Mouse (Mus musculus): ENCODE measurements at regions not wholly inside any gene's neighbourhood (a gene's known extent, or its start where the extent isn't known, plus 50 kb on each side); places are given as distances from the start of the nearest gene placed in this dataset.

- 52% methylated on average over 8 of the region's 8 CpGs for WGBS
- no peak for TF ChIP-seq CTCF (IDR thresholded peaks at IDR 0.05; ENCODE audit: extremely low read depth, insufficient read length, insufficient replicate concordance, low read depth, low read length)
- no peak for TF ChIP-seq POLR2A (IDR thresholded peaks at IDR 0.05; ENCODE audit: low read depth, low read length)
- H3K36me3 ChIP-seq (ENCODE audit: control insufficient read depth, insufficient read depth, low read length): no peaks in the 10 kb centered on the region
- H3K27ac ChIP-seq (ENCODE audit: insufficient read depth, low read depth, low read length): no peak overlapping the region
- H3K27me3 ChIP-seq (ENCODE audit: control insufficient read depth, insufficient read depth, low read length): 0 out of 2 replicates have a peak, but pooled peaks cover 2% of the 10 kb centered on the region
- no peak overlapping the region for H3K4me3 ChIP-seq (ENCODE audit: low read depth, low read length)
- H3K4me1 ChIP-seq (ENCODE audit: control insufficient read depth, insufficient read depth, insufficient read length, low read length): no peaks in the 10 kb centered on the region
Observed at GRCm38 (mm10) chr4:45713046-45713706, 85.6 kb upstream of the Aldh1b1 start.

DNA sequence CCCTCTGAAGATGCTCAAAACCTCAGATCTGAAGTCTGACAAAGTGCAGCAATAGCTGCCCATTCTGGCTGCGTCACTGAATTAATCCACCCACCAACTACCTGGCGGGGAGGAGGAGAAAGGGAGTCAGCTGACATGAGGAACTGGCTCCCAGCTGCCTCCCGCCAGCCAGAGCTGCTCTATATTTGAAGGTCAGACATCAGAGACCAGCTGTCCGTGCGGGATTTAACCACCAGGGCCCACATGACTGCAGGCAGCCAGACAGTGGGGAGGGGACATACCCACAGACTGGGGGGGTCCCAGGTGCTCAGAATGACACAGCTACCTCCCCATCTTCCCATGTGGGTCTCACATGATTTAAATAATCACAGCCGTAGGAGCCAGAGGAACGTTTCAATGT lies 94.8 kb upstream of the Aldh1b1 start:
- H3K27ac ChIP-seq (ENCODE audit: insufficient read depth, low read depth, low read length): no peak overlapping the region
- no peaks in the 10 kb centered on the region for H3K4me1 ChIP-seq (ENCODE audit: control insufficient read depth, insufficient read depth, insufficient read length, low read length)
- H3K4me3 ChIP-seq (ENCODE audit: low read depth, low read length): no peak overlapping the region
- H3K27me3 ChIP-seq (ENCODE audit: control insufficient read depth, insufficient read depth, low read length): no peaks in the 10 kb centered on the region
- WGBS: 37% methylated on average over 7 of the region's 7 CpGs
- H3K36me3 ChIP-seq (ENCODE audit: control insufficient read depth, insufficient read depth, low read length): no peaks in the 10 kb centered on the region
- TF ChIP-seq POLR2A (IDR thresholded peaks at IDR 0.05; ENCODE audit: low read depth, low read length) (no peak), CTCF (IDR thresholded peaks at IDR 0.05; ENCODE audit: extremely low read depth, insufficient read length, insufficient replicate concordance, low read depth, low read length) (no peak)

DNA sequence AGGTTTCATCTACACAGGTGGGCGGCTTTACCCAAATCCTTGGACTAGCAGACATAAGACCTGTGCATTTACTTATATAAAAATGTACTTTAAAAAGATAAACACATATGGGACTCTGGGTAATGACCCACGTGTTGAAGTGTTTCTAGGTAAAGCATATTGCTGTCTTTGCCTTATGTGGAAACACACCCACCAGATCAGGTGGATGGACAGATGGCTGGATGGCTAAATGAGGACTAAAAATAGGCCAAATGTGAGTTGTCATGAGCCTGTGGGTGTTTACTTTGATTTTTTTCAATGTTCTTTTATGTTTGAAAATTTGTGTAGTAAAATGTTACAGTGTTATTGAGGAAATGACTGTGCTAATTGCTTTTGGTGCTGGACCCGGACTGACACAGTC lies 99.2 kb upstream of the Aldh1b1 start:
- H3K4me3 ChIP-seq (ENCODE audit: low read depth, low read length): no peak overlapping the region
- TF ChIP-seq CTCF (IDR thresholded peaks at IDR 0.05; ENCODE audit: extremely low read depth, insufficient read length, insufficient replicate concordance, low read depth, low read length): no peak
- TF ChIP-seq POLR2A (IDR thresholded peaks at IDR 0.05; ENCODE audit: low read depth, low read length): no peak
- 67% methylated on average over 3 of the region's 3 CpGs for WGBS
- H3K36me3 ChIP-seq (ENCODE audit: control insufficient read depth, insufficient read depth, low read length): no peaks in the 10 kb centered on the region
- H3K27me3 ChIP-seq (ENCODE audit: control insufficient read depth, insufficient read depth, low read length): no peaks in the 10 kb centered on the region
- no peaks in the 10 kb centered on the region for H3K4me1 ChIP-seq (ENCODE audit: control insufficient read depth, insufficient read depth, insufficient read length, low read length)
- no peak overlapping the region for H3K27ac ChIP-seq (ENCODE audit: insufficient read depth, low read depth, low read length)

GRCm38 (mm10) chr4:45695239-45695638 lies 103.6 kb upstream of the Aldh1b1 start:
- 9% methylated on average over 1 of the region's 1 CpGs for WGBS
- Histone ChIP-seq H3K4me3 (ENCODE audit: low read depth, low read length) (no peak overlapping the region), H3K27ac (ENCODE audit: insufficient read depth, low read depth, low read length) (no peak overlapping the region), H3K4me1 (ENCODE audit: control insufficient read depth, insufficient read depth, insufficient read length, low read length) (no peaks in the 10 kb centered on the region), H3K27me3 (ENCODE audit: control insufficient read depth, insufficient read depth, low read length) (no peaks in the 10 kb centered on the region), H3K36me3 (ENCODE audit: control insufficient read depth, insufficient read depth, low read length) (no peaks in the 10 kb centered on the region)
- TF ChIP-seq POLR2A (IDR thresholded peaks at IDR 0.05; ENCODE audit: low read depth, low read length): no peak
- TF ChIP-seq CTCF (IDR thresholded peaks at IDR 0.05; ENCODE audit: extremely low read depth, insufficient read length, insufficient replicate concordance, low read depth, low read length): no peak

DNA sequence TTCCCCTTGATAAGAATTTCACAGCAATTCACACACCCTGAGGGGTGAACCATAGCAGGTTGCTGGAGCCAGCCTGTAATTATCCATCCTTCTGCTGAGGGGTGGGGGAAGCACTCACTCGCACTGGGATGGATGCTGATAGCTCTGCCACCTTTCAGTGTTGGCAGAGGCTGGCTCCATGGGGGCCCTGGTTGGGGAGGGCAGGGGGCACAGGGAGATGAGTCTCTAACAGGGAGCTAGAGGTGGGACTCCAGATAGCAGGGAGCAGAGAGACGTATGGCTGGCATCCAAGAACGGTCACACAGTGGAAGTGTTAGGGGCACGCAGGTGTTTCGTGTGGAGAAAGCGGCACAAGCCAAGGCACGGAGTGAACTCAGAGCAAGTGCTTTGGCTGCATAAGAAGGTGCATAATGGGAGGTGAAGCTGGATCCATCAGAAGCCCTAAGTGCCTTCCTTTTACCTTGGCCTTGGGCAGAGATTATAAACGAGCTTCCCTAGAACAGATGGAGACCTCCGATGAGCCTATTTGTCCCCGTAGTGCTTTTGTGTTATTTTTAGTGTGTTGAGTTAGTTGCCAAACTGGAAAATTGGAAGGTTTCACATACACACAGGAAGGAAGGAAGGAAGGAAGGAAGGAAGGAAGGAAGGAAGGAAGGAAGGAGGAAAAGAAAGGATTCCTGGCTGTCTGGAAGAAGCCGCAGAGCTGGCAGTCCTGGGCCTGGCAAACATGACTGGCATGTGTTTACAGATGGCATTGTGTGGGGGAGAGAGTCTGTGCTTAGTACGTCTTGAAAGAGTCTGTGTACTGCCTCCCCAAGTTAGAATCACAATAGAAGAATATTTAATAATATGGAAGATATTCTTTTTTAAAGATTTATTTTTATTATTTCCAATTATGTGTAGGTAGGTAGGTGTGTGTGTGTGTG lies 108.6 kb upstream of the Aldh1b1 start:
- TF ChIP-seq CTCF (IDR thresholded peaks at IDR 0.05; ENCODE audit: extremely low read depth, insufficient read length, insufficient replicate concordance, low read depth, low read length): no peak
- no peak for TF ChIP-seq POLR2A (IDR thresholded peaks at IDR 0.05; ENCODE audit: low read depth, low read length)
- H3K36me3 ChIP-seq (ENCODE audit: control insufficient read depth, insufficient read depth, low read length): no peaks in the 10 kb centered on the region
- no peak overlapping the region for H3K27ac ChIP-seq (ENCODE audit: insufficient read depth, low read depth, low read length)
- WGBS: 57% methylated on average over 12 of the region's 12 CpGs
- no peak overlapping the region for H3K4me3 ChIP-seq (ENCODE audit: low read depth, low read length)
- H3K27me3 ChIP-seq (ENCODE audit: control insufficient read depth, insufficient read depth, low read length): no peaks in the 10 kb centered on the region
- H3K4me1 ChIP-seq (ENCODE audit: control insufficient read depth, insufficient read depth, insufficient read length, low read length): no peaks in the 10 kb centered on the region

DNA sequence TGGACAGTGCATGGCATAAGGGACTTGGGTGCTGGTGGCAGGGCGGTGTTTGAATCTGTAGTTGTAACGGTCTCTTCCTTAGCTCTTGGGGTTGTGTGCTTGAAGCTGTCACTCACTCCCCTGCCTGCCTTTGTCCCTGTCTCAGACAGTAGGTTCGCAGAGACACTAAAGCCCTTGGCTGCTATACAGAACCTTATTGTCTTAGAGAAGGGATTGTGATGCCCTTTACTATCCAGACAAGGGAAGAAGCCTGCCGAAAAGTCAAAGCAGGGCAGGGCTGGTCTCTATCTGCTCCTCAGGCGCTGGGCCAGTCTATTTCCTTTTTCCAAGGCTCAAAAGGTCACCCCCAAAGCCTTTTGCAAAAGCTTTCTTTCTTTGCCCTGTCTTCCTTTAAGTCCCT lies 109.2 kb upstream of the Aldh1b1 start:
- Histone ChIP-seq H3K27me3 (ENCODE audit: control insufficient read depth, insufficient read depth, low read length) (no peaks in the 10 kb centered on the region), H3K36me3 (ENCODE audit: control insufficient read depth, insufficient read depth, low read length) (no peaks in the 10 kb centered on the region), H3K27ac (ENCODE audit: insufficient read depth, low read depth, low read length) (no peak overlapping the region), H3K4me1 (ENCODE audit: control insufficient read depth, insufficient read depth, insufficient read length, low read length) (no peaks in the 10 kb centered on the region), H3K4me3 (ENCODE audit: low read depth, low read length) (no peak overlapping the region)
- WGBS: 46% methylated on average over 5 of the region's 5 CpGs
- TF ChIP-seq POLR2A (IDR thresholded peaks at IDR 0.05; ENCODE audit: low read depth, low read length) (no peak), CTCF (IDR thresholded peaks at IDR 0.05; ENCODE audit: extremely low read depth, insufficient read length, insufficient replicate concordance, low read depth, low read length) (no peak)

DNA sequence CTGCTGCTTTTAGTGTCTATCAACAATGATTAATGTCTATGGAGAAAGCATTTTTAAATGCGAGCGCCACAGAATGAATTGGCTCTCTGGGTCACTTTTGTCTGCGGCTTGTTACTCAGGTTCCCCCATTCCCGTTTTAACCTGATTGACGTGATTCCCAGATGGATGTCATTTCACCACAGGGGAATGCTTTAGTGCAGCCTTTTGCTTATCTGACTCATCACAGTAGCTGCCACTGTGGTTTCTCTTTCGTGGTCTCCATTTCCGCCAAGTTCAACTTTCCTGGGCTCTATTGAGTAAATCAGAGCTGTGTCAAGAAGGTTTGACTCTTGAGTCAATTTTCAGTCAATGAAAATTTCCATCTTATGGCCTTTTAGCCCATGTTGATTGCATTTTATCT lies 110.6 kb upstream of the Aldh1b1 start:
- Histone ChIP-seq H3K4me1 (ENCODE audit: control insufficient read depth, insufficient read depth, insufficient read length, low read length) (no peaks in the 10 kb centered on the region), H3K4me3 (ENCODE audit: low read depth, low read length) (no peak overlapping the region), H3K27ac (ENCODE audit: insufficient read depth, low read depth, low read length) (no peak overlapping the region), H3K36me3 (ENCODE audit: control insufficient read depth, insufficient read depth, low read length) (no peaks in the 10 kb centered on the region), H3K27me3 (ENCODE audit: control insufficient read depth, insufficient read depth, low read length) (no peaks in the 10 kb centered on the region)
- WGBS: 66% methylated on average over 7 of the region's 7 CpGs
- TF ChIP-seq POLR2A (IDR thresholded peaks at IDR 0.05; ENCODE audit: low read depth, low read length): no peak
- TF ChIP-seq CTCF (IDR thresholded peaks at IDR 0.05; ENCODE audit: extremely low read depth, insufficient read length, insufficient replicate concordance, low read depth, low read length): no peak
